Mouse (Mus musculus): ENCODE data around the gene Slc46a2. TPM values are rescaled to one million over a fixed set of nuclear protein-coding genes. Genes with fewer than 3 reads are reported as not detected.

Slc46a2 gene
- polyA plus RNA-seq, 1 experiment from 2014 or later: not detected

- H3K4me3 ChIP-seq (replicated peaks): no peak overlapping the region
- no peaks in the 10 kb centered on the region for H3K9me3 ChIP-seq
- 56% methylated on average over 10 of the region's 10 CpGs for whole genome bisulfite sequencing
- ATAC-seq (ENCODE audit: insufficient number of reproducible peaks, insufficient read depth, low FRiP score, low TSS enrichment, low read depth): no peak
- H3K27me3 ChIP-seq: no peaks in the 10 kb centered on the region
- 0 out of 2 replicates have a peak, but pooled peaks cover 3% of the 10 kb centered on the region for H3K4me1 ChIP-seq (replicated peaks)
- no peak overlapping the region for H3K9ac ChIP-seq (replicated peaks)
- H3K36me3 ChIP-seq: no peaks in the 10 kb centered on the region
- no peak overlapping the region for H3K27ac ChIP-seq
- H3K4me2 ChIP-seq: no peak overlapping the region
Measured at GRCm38 (mm10) chr4:59907657-59908230, 7.1 kb downstream of the Slc46a2 start.

- Histone ChIP-seq H3K36me3 (no peaks in the 10 kb centered on the region), H3K27ac (no peak overlapping the region), H3K9me3 (no peaks in the 10 kb centered on the region), H3K4me2 (no peak overlapping the region), H3K9ac (replicated peaks) (no peak overlapping the region), H3K4me3 (replicated peaks) (no peak overlapping the region), H3K4me1 (replicated peaks) (0 out of 2 replicates have a peak, but pooled peaks cover 3% of the 10 kb centered on the region), H3K27me3 (no peaks in the 10 kb centered on the region)
- WGBS: 84% methylated on average over 6 of the region's 6 CpGs
- no peak for ATAC-seq (ENCODE audit: insufficient number of reproducible peaks, insufficient read depth, low FRiP score, low TSS enrichment, low read depth)
Measured at GRCm38 (mm10) chr4:59907092-59907491, 7.8 kb downstream of the Slc46a2 start.

DNA sequence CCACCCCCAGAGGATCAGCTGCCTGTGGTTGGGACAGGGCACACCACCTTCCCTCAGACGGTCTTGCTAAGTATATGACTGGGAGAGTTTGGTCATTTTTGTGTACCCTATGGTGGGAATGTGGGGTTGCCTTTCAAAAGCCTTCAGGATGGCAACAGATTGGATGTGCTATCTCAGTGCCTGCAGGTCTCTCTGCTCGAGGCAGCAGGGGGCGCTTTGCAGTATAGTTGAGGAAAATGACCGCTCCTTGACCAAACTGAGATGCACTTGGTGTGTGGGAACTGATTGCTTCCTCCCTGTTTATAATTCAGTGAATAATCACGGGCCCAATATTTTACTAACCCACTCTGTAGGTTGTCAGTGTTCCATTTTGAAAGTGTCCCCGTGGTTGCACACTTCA, 12.3 kb downstream of the Slc46a2 start:
- Histone ChIP-seq H3K4me3 (replicated peaks) (no peak overlapping the region), H3K27ac (no peak overlapping the region), H3K36me3 (peaks cover 7% of the 10 kb centered on the region; the same call in 1 of the 2 replicates), H3K4me1 (replicated peaks) (0 out of 2 replicates have a peak, but pooled peaks cover 3% of the 10 kb centered on the region), H3K4me2 (no peak overlapping the region), H3K27me3 (no peaks in the 10 kb centered on the region), H3K9ac (replicated peaks) (no peak overlapping the region), H3K9me3 (no peaks in the 10 kb centered on the region)
- no peak for ATAC-seq (ENCODE audit: insufficient number of reproducible peaks, insufficient read depth, low FRiP score, low TSS enrichment, low read depth)
- WGBS: 68% methylated on average over 6 of the region's 6 CpGs

GRCm38 (mm10) chr4:59901810-59902209, 13.0 kb downstream of the Slc46a2 start:
- Histone ChIP-seq H3K4me1 (replicated peaks) (0 out of 2 replicates have a peak, but pooled peaks cover 3% of the 10 kb centered on the region), H3K9ac (replicated peaks) (no peak overlapping the region), H3K9me3 (no peaks in the 10 kb centered on the region), H3K4me2 (no peak overlapping the region), H3K27me3 (no peaks in the 10 kb centered on the region), H3K27ac (no peak overlapping the region), H3K36me3 (peaks cover 7% of the 10 kb centered on the region; the same call in 1 of the 2 replicates), H3K4me3 (replicated peaks) (no peak overlapping the region)
- WGBS: 64% methylated on average over 6 of the region's 6 CpGs
- ATAC-seq (ENCODE audit: insufficient number of reproducible peaks, insufficient read depth, low FRiP score, low TSS enrichment, low read depth): no peak

GRCm38 (mm10) chr4:59898521-59898919, 16.3 kb downstream of the Slc46a2 start:
- no peaks in the 10 kb centered on the region for H3K9me3 ChIP-seq
- H3K4me2 ChIP-seq: no peak overlapping the region
- no peak overlapping the region for H3K27ac ChIP-seq
- no peak for ATAC-seq (ENCODE audit: insufficient number of reproducible peaks, insufficient read depth, low FRiP score, low TSS enrichment, low read depth)
- H3K36me3 ChIP-seq: peaks cover 17% of the 10 kb centered on the region; the same call in 1 of the 2 replicates
- H3K9ac ChIP-seq (replicated peaks): no peak overlapping the region
- 72% methylated on average over 9 of the region's 9 CpGs for WGBS
- H3K4me1 ChIP-seq (replicated peaks): no peaks in the 10 kb centered on the region
- no peaks in the 10 kb centered on the region for H3K27me3 ChIP-seq
- no peak overlapping the region for H3K4me3 ChIP-seq (replicated peaks)

DNA sequence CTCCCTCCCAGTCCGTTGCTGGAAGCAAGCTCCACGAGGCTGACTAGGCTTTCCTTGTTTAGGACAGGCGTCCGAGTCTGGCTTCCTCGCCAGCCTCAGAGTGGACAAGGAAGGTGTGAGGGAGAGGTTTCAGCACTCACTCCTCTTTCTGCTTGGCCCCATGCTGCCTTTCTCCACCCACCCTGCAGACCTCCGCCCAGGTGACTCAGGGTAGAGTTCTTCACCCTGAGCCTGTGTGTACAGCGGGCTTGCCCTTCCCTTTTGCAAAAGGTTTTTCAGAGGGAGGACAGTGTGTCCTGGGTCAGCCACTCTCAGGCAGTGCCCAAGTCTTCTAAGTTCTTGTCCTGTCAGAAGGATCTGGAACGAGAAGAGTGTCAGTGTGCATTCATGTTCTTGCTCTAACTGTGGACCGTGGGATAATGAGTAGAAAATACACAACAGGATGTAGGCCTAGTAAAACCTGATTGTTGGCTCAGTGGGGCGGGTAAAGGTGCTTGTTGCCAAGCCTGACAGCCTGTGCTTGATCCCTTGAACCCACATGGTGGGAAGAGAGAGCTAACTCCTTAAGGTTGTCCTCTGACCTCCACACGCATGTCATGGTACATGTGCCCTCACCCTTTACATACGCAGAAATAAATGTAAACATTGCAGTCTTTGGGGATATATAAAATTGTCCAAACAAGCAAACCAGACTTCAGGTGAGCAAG, 16.9 kb downstream of the Slc46a2 start:
- no peak overlapping the region for H3K27ac ChIP-seq
- WGBS: 87% methylated on average over 12 of the region's 12 CpGs
- peaks cover 17% of the 10 kb centered on the region; the same call in 1 of the 2 replicates for H3K36me3 ChIP-seq
- no peak overlapping the region for H3K4me2 ChIP-seq
- ATAC-seq (ENCODE audit: insufficient number of reproducible peaks, insufficient read depth, low FRiP score, low TSS enrichment, low read depth): peak; percentile 56; the same call in 1 of the 2 replicates
- H3K4me1 ChIP-seq (replicated peaks): no peaks in the 10 kb centered on the region
- H3K27me3 ChIP-seq: no peaks in the 10 kb centered on the region
- no peak overlapping the region for H3K4me3 ChIP-seq (replicated peaks)
- no peak overlapping the region for H3K9ac ChIP-seq (replicated peaks)
- H3K9me3 ChIP-seq: no peaks in the 10 kb centered on the region

DNA sequence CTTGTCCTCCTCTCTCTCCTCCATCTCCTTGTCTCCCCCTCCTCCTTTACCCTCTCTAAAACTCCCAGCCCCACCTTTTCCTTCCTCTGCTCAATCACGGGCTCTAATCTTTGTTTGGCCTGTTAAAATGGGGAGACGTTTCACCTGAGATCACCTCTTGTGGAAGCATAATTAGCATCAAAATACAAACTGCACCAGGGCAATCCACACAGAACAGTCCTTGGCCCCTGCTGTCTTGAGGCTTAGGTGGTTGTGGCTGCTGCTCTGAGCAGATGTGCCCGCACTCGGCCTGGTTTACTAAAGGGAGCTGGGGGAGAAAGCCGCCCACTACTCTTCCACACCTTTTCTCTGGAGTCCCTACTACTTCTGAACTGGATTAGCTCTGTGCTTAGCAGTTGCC, 18.9 kb downstream of the Slc46a2 start:
- Histone ChIP-seq H3K9ac (replicated peaks) (no peak overlapping the region), H3K36me3 (peaks cover 20% of the 10 kb centered on the region; the same call in 1 of the 2 replicates), H3K27ac (no peak overlapping the region), H3K4me1 (replicated peaks) (no peaks in the 10 kb centered on the region), H3K27me3 (no peaks in the 10 kb centered on the region), H3K4me2 (no peak overlapping the region), H3K4me3 (replicated peaks) (no peak overlapping the region), H3K9me3 (no peaks in the 10 kb centered on the region)
- 71% methylated on average over 5 of the region's 5 CpGs for WGBS
- no peak for ATAC-seq (ENCODE audit: insufficient number of reproducible peaks, insufficient read depth, low FRiP score, low TSS enrichment, low read depth)

DNA sequence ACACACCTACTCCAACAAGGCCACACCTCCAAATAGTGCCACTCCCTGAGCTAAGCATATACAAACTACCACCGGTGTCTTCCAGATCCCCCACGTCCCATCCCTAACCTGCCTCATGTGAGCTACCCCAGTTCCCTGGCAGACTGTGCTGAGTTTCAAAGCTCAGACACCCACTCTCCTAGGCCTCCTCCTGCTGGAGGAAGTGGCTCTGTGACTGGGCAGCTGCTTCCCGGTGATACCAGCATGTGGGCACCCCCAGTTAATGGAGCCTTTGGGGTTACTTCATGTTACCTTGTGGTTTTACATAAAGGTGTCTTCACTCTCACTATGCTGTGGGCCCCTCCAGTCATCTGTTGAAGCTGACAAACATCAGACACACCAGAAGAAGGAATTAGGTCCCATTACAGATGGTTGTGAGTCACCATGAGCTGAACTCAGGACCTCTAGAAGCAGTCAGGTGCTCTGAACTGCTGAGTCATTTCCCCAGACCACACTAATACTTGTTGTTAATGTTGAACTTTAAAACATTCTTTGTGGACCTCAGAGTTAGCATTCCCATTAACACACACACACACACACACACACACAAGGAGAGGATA, 19.8 kb downstream of the Slc46a2 start:
- Histone ChIP-seq H3K9ac (replicated peaks) (no peak overlapping the region), H3K36me3 (peaks cover 20% of the 10 kb centered on the region; the same call in 1 of the 2 replicates), H3K27me3 (no peaks in the 10 kb centered on the region), H3K4me1 (replicated peaks) (no peaks in the 10 kb centered on the region), H3K9me3 (no peaks in the 10 kb centered on the region), H3K27ac (no peak overlapping the region), H3K4me3 (replicated peaks) (no peak overlapping the region), H3K4me2 (no peak overlapping the region)
- 97% methylated on average over 3 of the region's 3 CpGs for WGBS
- no peak for ATAC-seq (ENCODE audit: insufficient number of reproducible peaks, insufficient read depth, low FRiP score, low TSS enrichment, low read depth)

GRCm38 (mm10) chr4:59894415-59894814, 20.4 kb downstream of the Slc46a2 start:
- no peak for ATAC-seq (ENCODE audit: insufficient number of reproducible peaks, insufficient read depth, low FRiP score, low TSS enrichment, low read depth)
- H3K4me3 ChIP-seq (replicated peaks): no peak overlapping the region
- WGBS: 91% methylated on average over 8 of the region's 8 CpGs
- H3K27ac ChIP-seq: no peak overlapping the region
- peaks cover 20% of the 10 kb centered on the region; the same call in 1 of the 2 replicates for H3K36me3 ChIP-seq
- no peaks in the 10 kb centered on the region for H3K4me1 ChIP-seq (replicated peaks)
- H3K9ac ChIP-seq (replicated peaks): no peak overlapping the region
- no peaks in the 10 kb centered on the region for H3K9me3 ChIP-seq
- H3K4me2 ChIP-seq: no peak overlapping the region
- H3K27me3 ChIP-seq: no peaks in the 10 kb centered on the region

- no peak for ATAC-seq (ENCODE audit: insufficient number of reproducible peaks, insufficient read depth, low FRiP score, low TSS enrichment, low read depth)
- no peaks in the 10 kb centered on the region for H3K4me1 ChIP-seq (replicated peaks)
- no peaks in the 10 kb centered on the region for H3K9me3 ChIP-seq
- H3K27ac ChIP-seq: no peak overlapping the region
- H3K9ac ChIP-seq (replicated peaks): no peak overlapping the region
- H3K36me3 ChIP-seq: peaks cover 13% of the 10 kb centered on the region; the same call in 1 of the 2 replicates
- H3K4me3 ChIP-seq (replicated peaks): no peak overlapping the region
- H3K4me2 ChIP-seq: no peak overlapping the region
- H3K27me3 ChIP-seq: no peaks in the 10 kb centered on the region
- WGBS: 93% methylated on average over 5 of the region's 5 CpGs
Measured at GRCm38 (mm10) chr4:59892731-59893130, 22.1 kb downstream of the Slc46a2 start.

DNA sequence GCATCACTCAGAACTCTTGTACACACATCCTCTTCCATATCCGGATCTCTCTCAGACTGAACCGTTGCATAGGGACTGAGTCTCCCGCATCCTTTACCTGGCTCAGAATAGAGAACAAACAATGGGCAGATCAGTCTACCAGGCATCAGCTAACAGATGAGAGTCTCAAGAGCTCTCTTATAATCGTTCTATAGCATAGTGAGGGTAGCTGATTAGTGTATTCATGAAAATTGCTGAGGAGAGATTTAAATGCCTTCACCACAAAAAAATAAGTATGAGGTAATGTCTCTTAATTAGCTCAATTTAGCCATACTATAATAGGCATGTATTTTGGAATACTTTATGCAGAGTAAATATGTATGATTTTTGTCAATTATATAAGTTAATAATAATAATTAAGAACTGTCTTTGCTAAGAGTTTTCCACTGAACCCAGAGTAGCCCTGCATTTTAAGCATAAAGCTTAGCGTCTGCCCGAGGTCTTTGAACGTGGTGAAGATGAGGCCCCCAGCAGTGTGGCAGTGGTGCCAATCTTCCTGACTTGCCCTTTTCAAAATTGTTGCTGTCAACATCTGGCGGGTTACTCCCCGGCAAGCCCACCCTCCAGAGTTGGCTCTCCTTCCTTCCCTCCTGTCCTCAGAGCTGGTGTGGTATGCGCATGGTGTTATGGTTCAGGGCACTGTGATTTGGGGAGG, 23.0 kb downstream of the Slc46a2 start:
- Histone ChIP-seq H3K9me3 (no peaks in the 10 kb centered on the region), H3K9ac (replicated peaks) (no peak overlapping the region), H3K27ac (no peak overlapping the region), H3K4me3 (replicated peaks) (no peak overlapping the region), H3K27me3 (no peaks in the 10 kb centered on the region), H3K4me1 (replicated peaks) (no peaks in the 10 kb centered on the region), H3K36me3 (peaks cover 13% of the 10 kb centered on the region; the same call in 1 of the 2 replicates), H3K4me2 (no peak overlapping the region)
- ATAC-seq (ENCODE audit: insufficient number of reproducible peaks, insufficient read depth, low FRiP score, low TSS enrichment, low read depth): no peak
- WGBS: 87% methylated on average over 10 of the region's 10 CpGs

Data from limb, embryonic 12.5 days (tissue).